Mouse (Mus musculus) midbrain, embryonic 15.5 days (tissue): ENCODE data around the gene Tmtc4. TPM values are rescaled to one million over a fixed set of nuclear protein-coding genes. Genes with fewer than 3 reads are reported as not detected.
A peak's percentile ranks its signal among the peaks of the same experiment; 100 is the strongest.

Source experiments
- ATAC-seq: fragments of 200-750 bp; cut with Nextera tagmentation; replicated peaks from 2 replicates; pipeline ENCODE4 v1.8.0; 2017; ENCODE audit warnings: moderate TSS enrichment
- H3K27ac ChIP-seq: fragments of 300-500 bp; sonication (generic); 2 replicates; pipeline ENCODE4 v1.5.1; 2015; ENCODE audit warnings: mild to moderate bottlenecking, inconsistent platforms
- H3K27me3 ChIP-seq: fragments of 300-500 bp; sonication (generic); replicated peaks from 2 replicates; pipeline ENCODE4 v1.6.1; 2015; ENCODE audit warnings: inconsistent platforms
- H3K36me3 ChIP-seq: fragments of 300-500 bp; sonication (generic); replicated peaks from 2 replicates; pipeline ENCODE4 v1.6.1; 2015; ENCODE audit warnings: inconsistent platforms
- H3K4me1 ChIP-seq: fragments of 300-500 bp; sonication (generic); 2 replicates; pipeline ENCODE4 v1.6.1; 2015; ENCODE audit warnings: inconsistent platforms
- H3K4me2 ChIP-seq: fragments of 300-500 bp; sonication (generic); 2 replicates; pipeline ENCODE4 v1.6.1; 2015; ENCODE audit warnings: inconsistent platforms, mild to moderate bottlenecking, moderate library complexity
- H3K4me3 ChIP-seq: fragments of 300-500 bp; sonication (generic); 2 replicates; pipeline ENCODE4 v1.5.1; 2015; ENCODE audit warnings: mild to moderate bottlenecking, inconsistent platforms
- H3K9ac ChIP-seq: fragments of 300-500 bp; sonication (generic); 2 replicates; pipeline ENCODE4 v1.6.1; 2015; ENCODE audit warnings: mild to moderate bottlenecking, inconsistent platforms
- H3K9me3 ChIP-seq: fragments of 300-500 bp; sonication (generic); 2 replicates; pipeline ENCODE4 v1.6.1; 2016; ENCODE audit warnings: inconsistent platforms
- WGBS: fragments of 180-500 bp; shearing (Covaris S2); methylation state at CpG from one replicate; pipeline ENCODE4 v1.1.7; 2015; ENCODE audit warnings: mixed read lengths; 5-methylcytosine and 5-hydroxymethylcytosine counted together
- polyA plus RNA-seq: library from polyadenylated mRNA; unstranded; fragments of >200 nt; fragmentation: Nextera tagmentation; extraction: Ambion mirVana; gene quantifications from 2 replicates; pipeline ENCODE4 v1.2.1, GENCODE M21; 2015

Tmtc4 gene
- polyA plus RNA-seq, 1 experiment from 2014 or later: 50.4 TPM

GRCm38 (mm10) chr14:122877787-122878186 lies 106.0 kb downstream of the Tmtc4 start:
- ATAC-seq: no peak
- no peak overlapping the region for H3K9ac ChIP-seq
- no peak overlapping the region for H3K27ac ChIP-seq
- H3K9me3 ChIP-seq: no peaks in the 10 kb centered on the region
- no peaks in the 10 kb centered on the region for H3K36me3 ChIP-seq
- H3K4me3 ChIP-seq: no peak overlapping the region
- H3K4me1 ChIP-seq: peaks cover 23% of the 10 kb centered on the region
- peaks cover 6% of the 10 kb centered on the region; the same call in 1 of the 2 replicates for H3K27me3 ChIP-seq
- WGBS: 91% methylated on average over 3 of the region's 3 CpGs
- H3K4me2 ChIP-seq: no peak overlapping the region

GRCm38 (mm10) chr14:122876723-122877122 lies 107.1 kb downstream of the Tmtc4 start:
- 67% methylated on average over 7 of the region's 7 CpGs for WGBS
- no peak overlapping the region for H3K9ac ChIP-seq

GRCm38 (mm10) chr14:122876163-122876562 lies 107.7 kb downstream of the Tmtc4 start:
- H3K9me3 ChIP-seq: no peaks in the 10 kb centered on the region
- WGBS: 2% methylated on average over 6 of the region's 6 CpGs
- ATAC-seq: peak; percentile 96
- no peak overlapping the region for H3K4me3 ChIP-seq
- peaks cover 19% of the 10 kb centered on the region for H3K4me1 ChIP-seq
- H3K27ac ChIP-seq: peak overlapping the region; percentile 37
- peaks cover 6% of the 10 kb centered on the region; the same call in 1 of the 2 replicates for H3K27me3 ChIP-seq
- no peaks in the 10 kb centered on the region for H3K36me3 ChIP-seq
- no peak overlapping the region for H3K4me2 ChIP-seq
- H3K9ac ChIP-seq: no peak overlapping the region

More at GRCm38 (mm10) chr14:122876723-122877122, 107.1 kb downstream of the Tmtc4 start:
- Histone ChIP-seq H3K4me1 (peaks cover 20% of the 10 kb centered on the region), H3K4me2 (no peak overlapping the region), H3K27ac (no peak overlapping the region), H3K27me3 (peaks cover 6% of the 10 kb centered on the region; the same call in 1 of the 2 replicates), H3K9me3 (no peaks in the 10 kb centered on the region), H3K36me3 (no peaks in the 10 kb centered on the region), H3K4me3 (no peak overlapping the region)
- peak; percentile 29; the same call in 1 of the 2 replicates for ATAC-seq

GRCm38 (mm10) chr14:122875636-122876035 lies 108.2 kb downstream of the Tmtc4 start:
- peak overlapping the region; percentile 37 for H3K27ac ChIP-seq
- 41% methylated on average over 6 of the region's 6 CpGs for WGBS
- peaks cover 6% of the 10 kb centered on the region; the same call in 1 of the 2 replicates for H3K27me3 ChIP-seq
- no peaks in the 10 kb centered on the region for H3K36me3 ChIP-seq
- ATAC-seq: peak; percentile 49
- peaks cover 19% of the 10 kb centered on the region for H3K4me1 ChIP-seq
- no peak overlapping the region for H3K4me3 ChIP-seq
- no peak overlapping the region for H3K4me2 ChIP-seq
- H3K9ac ChIP-seq: no peak overlapping the region
- no peaks in the 10 kb centered on the region for H3K9me3 ChIP-seq

GRCm38 (mm10) chr14:122875056-122875455 lies 108.8 kb downstream of the Tmtc4 start:
- peak overlapping the region; percentile 37; the same call in 1 of the 2 replicates for H3K27ac ChIP-seq
- no peaks in the 10 kb centered on the region for H3K36me3 ChIP-seq
- peaks cover 6% of the 10 kb centered on the region; the same call in 1 of the 2 replicates for H3K27me3 ChIP-seq
- ATAC-seq: no peak
- H3K4me2 ChIP-seq: no peak overlapping the region
- 50% methylated on average over 8 of the region's 8 CpGs for WGBS
- peaks cover 19% of the 10 kb centered on the region for H3K4me1 ChIP-seq
- H3K9me3 ChIP-seq: no peaks in the 10 kb centered on the region
- no peak overlapping the region for H3K4me3 ChIP-seq
- H3K9ac ChIP-seq: no peak overlapping the region

- H3K27me3 ChIP-seq: peaks cover 6% of the 10 kb centered on the region; the same call in 1 of the 2 replicates
- no peak overlapping the region for H3K4me3 ChIP-seq
- H3K9me3 ChIP-seq: no peaks in the 10 kb centered on the region
- ATAC-seq: no peak
- WGBS: 80% methylated on average over 6 of the region's 6 CpGs
- no peak overlapping the region for H3K27ac ChIP-seq
- H3K36me3 ChIP-seq: no peaks in the 10 kb centered on the region
- H3K4me2 ChIP-seq: no peak overlapping the region
- no peak overlapping the region for H3K9ac ChIP-seq
- H3K4me1 ChIP-seq: peaks cover 19% of the 10 kb centered on the region
These were observed 111.2 kb downstream of the Tmtc4 start for GRCm38 (mm10) chr14:122872612-122873011.

- Histone ChIP-seq H3K4me1 (peaks cover 19% of the 10 kb centered on the region), H3K4me2 (no peak overlapping the region), H3K4me3 (no peak overlapping the region), H3K9ac (no peak overlapping the region), H3K27me3 (peaks cover 6% of the 10 kb centered on the region; the same call in 1 of the 2 replicates), H3K27ac (no peak overlapping the region), H3K9me3 (no peaks in the 10 kb centered on the region), H3K36me3 (no peaks in the 10 kb centered on the region)
- WGBS: 26% methylated on average over 4 of the region's 4 CpGs
- ATAC-seq: 0 out of 2 replicates have a peak, but pooled peaks have one; percentile 5
These were observed 111.8 kb downstream of the Tmtc4 start for GRCm38 (mm10) chr14:122871841-122872580.

- Histone ChIP-seq H3K27ac (no peak overlapping the region), H3K9me3 (no peaks in the 10 kb centered on the region), H3K27me3 (peaks cover 3% of the 10 kb centered on the region; the same call in 1 of the 2 replicates), H3K36me3 (no peaks in the 10 kb centered on the region), H3K4me1 (peaks cover 8% of the 10 kb centered on the region; the same call in 1 of the 2 replicates), H3K4me3 (no peak overlapping the region), H3K4me2 (no peak overlapping the region), H3K9ac (no peak overlapping the region)
- 80% methylated on average over 6 of the region's 6 CpGs for WGBS
- no peak for ATAC-seq
These were observed 114.0 kb downstream of the Tmtc4 start for GRCm38 (mm10) chr14:122869831-122870230.

Other genes with a start within 250 kb of the Tmtc4 start
- 10.3 TPM in 2 replicates for gene Ggact, start 70.3 kb downstream of the Tmtc4 start, polyA plus RNA-seq